Mouse (Mus musculus) limb, embryonic 12.5 days (tissue): ENCODE data around the gene Gm1553. TPM values are rescaled to one million over a fixed set of nuclear protein-coding genes. Genes with fewer than 3 reads are reported as not detected.

Experiments
- ATAC-seq: fragments of 200-750 bp; cut with Nextera tagmentation; 2 replicates; pipeline ENCODE4 v1.8.0; 2017; ENCODE audit warnings: low read depth, moderate TSS enrichment; ENCODE audit not compliant: insufficient number of reproducible peaks, insufficient read depth, low FRiP score, low TSS enrichment
- H3K27ac ChIP-seq: fragments of 300-500 bp; sonication (generic); 2 replicates; pipeline ENCODE4 v1.5.1; 2016; ENCODE audit warnings: mild to moderate bottlenecking, moderate library complexity
- H3K27me3 ChIP-seq: fragments of 300-500 bp; sonication (generic); 2 replicates; pipeline ENCODE4 v1.6.1; 2016; ENCODE audit warnings: mild to moderate bottlenecking, moderate library complexity
- H3K36me3 ChIP-seq: fragments of 300-500 bp; sonication (generic); 2 replicates; pipeline ENCODE4 v1.6.1; 2016; ENCODE audit warnings: mild to moderate bottlenecking, moderate library complexity
- H3K4me1 ChIP-seq: fragments of 300-500 bp; sonication (generic); replicated peaks from 2 replicates; pipeline ENCODE4 v1.6.1; 2016
- H3K4me2 ChIP-seq: fragments of 300-500 bp; sonication (generic); 2 replicates; pipeline ENCODE4 v1.6.1; 2016; ENCODE audit warnings: mild to moderate bottlenecking, moderate library complexity
- H3K4me3 ChIP-seq: fragments of 300-500 bp; sonication (generic); replicated peaks from 2 replicates; pipeline ENCODE4 v1.5.1; 2016; ENCODE audit warnings: mild to moderate bottlenecking
- H3K9ac ChIP-seq: fragments of 300-500 bp; sonication (generic); replicated peaks from 2 replicates; pipeline ENCODE4 v1.6.1; 2016; ENCODE audit warnings: mild to moderate bottlenecking, moderate library complexity
- H3K9me3 ChIP-seq: fragments of 300-500 bp; sonication (generic); 2 replicates; pipeline ENCODE4 v1.6.1; 2016; ENCODE audit warnings: mild to moderate bottlenecking, moderate library complexity
- WGBS: fragments of 180-500 bp; shearing (Covaris S2); methylation state at CpG from one replicate; pipeline ENCODE4 v1.1.7; 2016; 5-methylcytosine and 5-hydroxymethylcytosine counted together
- polyA plus RNA-seq: library from polyadenylated mRNA; unstranded; fragments of >200 nt; fragmentation: Nextera tagmentation; extraction: Ambion mirVana; gene quantifications from 2 replicates; pipeline ENCODE4 v1.2.1, GENCODE M21; 2016

Gm1553 gene
- polyA plus RNA-seq = not detected in 2 replicates

DNA sequence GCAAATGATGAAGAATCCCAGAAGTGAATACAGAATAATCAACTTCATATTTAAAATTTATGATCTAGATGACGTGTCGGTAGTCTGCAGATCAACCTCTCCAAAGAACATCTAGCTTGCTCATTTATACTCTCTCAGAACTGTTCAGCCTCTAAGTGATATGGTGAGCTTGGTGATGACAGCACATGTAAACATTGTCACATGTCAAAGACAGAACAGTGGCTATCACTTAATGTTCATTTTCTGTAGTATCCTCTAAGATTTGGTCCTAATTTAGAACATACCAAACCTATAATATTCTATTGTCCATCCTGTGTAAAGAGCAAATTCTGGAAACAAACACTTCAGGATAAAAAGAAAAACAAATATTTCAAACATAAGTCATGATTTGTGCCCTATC is at the start of gene Gm1553:
Gene Gm1553, minus strand, starts transcription at position 101 of the 400 bp plus-strand sequence.
- Histone ChIP-seq H3K9ac (no peak within 1 kb of the TSS), H3K9me3 (no peaks in the 10 kb centered on the region), H3K27ac (no peak within 1 kb of the TSS), H3K36me3 (no peaks in the 10 kb centered on the region), H3K4me1 (no peaks in the 10 kb centered on the region), H3K27me3 (no peaks in the 10 kb centered on the region), H3K4me2 (no peak within 1 kb of the TSS), H3K4me3 (no peak within 1 kb of the TSS)
- 87% methylated on average over 2 of the region's 2 CpGs for WGBS
- no peak for ATAC-seq

Other genes with a start within 250 kb of the Gm1553 start
- not detected in 2 replicates for gene 4932415D10Rik, start 176.0 kb downstream of the Gm1553 start, polyA plus RNA-seq
- 11.0 and 11.9 TPM in 2 replicates for gene Gm4924, start 138.4 kb downstream of the Gm1553 start, polyA plus RNA-seq
- gene 1190007I07Rik, start 130.6 kb upstream of the Gm1553 start, polyA plus RNA-seq = 45.1 and 54.3 TPM in 2 replicates
- 207 and 209 TPM in 2 replicates for gene Tdg, start 137.2 kb upstream of the Gm1553 start, polyA plus RNA-seq
- 9.6 and 11.4 TPM in 2 replicates for gene Glt8d2, start 198.0 kb upstream of the Gm1553 start, polyA plus RNA-seq
- gene Hcfc2, start 203.5 kb upstream of the Gm1553 start, polyA plus RNA-seq = 47.9 and 48.6 TPM in 2 replicates